Mouse (Mus musculus) ES-E14 (cell line): ENCODE results near the gene Chaf1a.

Experiments used
- CHD2 ChIP-seq: IDR thresholded peaks from 2 replicates; pipeline ENCODE4 v1.6.1; 2014; ENCODE audit warnings: mild to moderate bottlenecking, low read depth, low read length, inconsistent platforms
- HCFC1 ChIP-seq: IDR thresholded peaks from 2 replicates; pipeline ENCODE4 v1.6.1; 2012; ENCODE audit warnings: low read length, inconsistent platforms, borderline replicate concordance; ENCODE audit not compliant: insufficient read depth
- MAFK ChIP-seq: IDR thresholded peaks from 2 replicates; pipeline ENCODE4 v1.6.1; 2014; ENCODE audit warnings: mild to moderate bottlenecking, low read depth, low read length, inconsistent platforms; ENCODE audit not compliant: insufficient read depth
- ZC3H11A ChIP-seq: IDR thresholded peaks from 2 replicates; pipeline ENCODE4 v1.6.1; 2012; ENCODE audit warnings: low read depth, mild to moderate bottlenecking, inconsistent platforms, low read length, borderline replicate concordance
- ZNF384 ChIP-seq: IDR thresholded peaks from 2 replicates; pipeline ENCODE4 v1.6.1; 2012; ENCODE audit warnings: low read depth, low read length, inconsistent platforms

GRCm38 (mm10) chr17:56077523-56077922 is 37.3 kb downstream of the Chaf1a start:
- TF ChIP-seq ZC3H11A (no peak), CHD2 (no peak), ZNF384 (no peak), MAFK (no peak), HCFC1 (no peak)
